Mouse (Mus musculus) kidney, postnatal 0 days (tissue): ENCODE measurements around the gene Sgcd. TPM values are rescaled to one million over a fixed set of nuclear protein-coding genes. Genes with fewer than 3 reads are reported as not detected.

Experiments
- ATAC-seq: fragments of 200-750 bp; cut with Nextera tagmentation; replicated peaks from 2 replicates; pipeline ENCODE4 v1.8.0; 2017; ENCODE audit warnings: low read depth, moderate number of reproducible peaks, moderate TSS enrichment, moderate library complexity; ENCODE audit not compliant: low FRiP score
- DNase-seq: peaks from one replicate; pipeline ENCODE4 v3.0.0-alpha.2; 2016; ENCODE audit warnings: low spot score
- H3K27ac ChIP-seq: fragments of 300-500 bp; sonication (generic); 2 replicates; pipeline ENCODE4 v1.5.1; 2014; ENCODE audit warnings: mild to moderate bottlenecking
- H3K27me3 ChIP-seq: fragments of 300-500 bp; sonication (generic); 2 replicates; pipeline ENCODE4 v1.6.1; 2014; ENCODE audit warnings: low read length, mixed read lengths; ENCODE audit not compliant: insufficient read depth
- H3K36me3 ChIP-seq: fragments of 300-500 bp; sonication (generic); 2 replicates; pipeline ENCODE4 v1.6.1; 2014; ENCODE audit warnings: low read length, mixed read lengths; ENCODE audit not compliant: insufficient read depth
- H3K4me1 ChIP-seq: fragments of 300-500 bp; sonication (generic); replicated peaks from 2 replicates; pipeline ENCODE4 v1.6.1; 2014; ENCODE audit warnings: antibody characterized with exemption, low read length, mixed read lengths; ENCODE audit not compliant: insufficient read depth
- H3K4me2 ChIP-seq: fragments of 300-500 bp; sonication (generic); 2 replicates; pipeline ENCODE4 v1.6.1; 2014; ENCODE audit warnings: mild to moderate bottlenecking, low read length, moderate library complexity, mixed read lengths
- H3K4me3 ChIP-seq: fragments of 300-500 bp; sonication (generic); replicated peaks from 2 replicates; pipeline ENCODE4 v1.5.1; 2014; ENCODE audit warnings: low read depth, low read length
- H3K9ac ChIP-seq: fragments of 300-500 bp; sonication (generic); 2 replicates; pipeline ENCODE4 v1.6.1; 2014; ENCODE audit warnings: low read depth, low read length
- H3K9me3 ChIP-seq: fragments of 300-500 bp; sonication (generic); replicated peaks from 2 replicates; pipeline ENCODE4 v1.6.1; 2016; ENCODE audit warnings: low read length, inconsistent platforms, mixed read lengths
- CTCF ChIP-seq: IDR thresholded peaks from 2 replicates; pipeline ENCODE4 v1.5.1; 2016; ENCODE audit warnings: antibody characterized with exemption, low read depth, mild to moderate bottlenecking, moderate library complexity
- WGBS: fragments of 180-500 bp; shearing (Covaris S2); extraction: QIAGEN DNeasy Blood & Tissue Kit; methylation state at CpG from one replicate; pipeline ENCODE4 v1.1.7; 2014; 5-methylcytosine and 5-hydroxymethylcytosine counted together
- polyA plus RNA-seq: library from polyadenylated mRNA; unstranded; fragments of >200 nt; fragmentation: Nextera tagmentation; extraction: Ambion mirVana; gene quantifications from 2 replicates; pipeline ENCODE4 v1.2.1, GENCODE M21; 2015

Sgcd gene
- polyA plus RNA-seq, 1 experiment from 2014 or later, result 1.3 TPM

GRCm38 (mm10) chr11:46848221-46848971 is 1140.4 kb downstream of the Sgcd start:
- WGBS, result 20% methylated on average over 8 of the region's 8 CpGs
- DNase-seq (peak; percentile 96), ATAC-seq (peak; percentile 78)

GRCm38 (mm10) chr11:46847827-46848220 is 1140.9 kb downstream of the Sgcd start:
- Histone ChIP-seq H3K9me3 (no peaks in the 10 kb centered on the region), H3K4me1 (peaks cover 4% of the 10 kb centered on the region; the same call in 1 of the 2 replicates), H3K27ac (peak overlapping the region; percentile 42; the same call in 1 of the 2 replicates), H3K36me3 (no peaks in the 10 kb centered on the region), H3K4me3 (no peak overlapping the region), H3K9ac (no peak overlapping the region), H3K4me2 (no peak overlapping the region), H3K27me3 (no peaks in the 10 kb centered on the region)
- DNase-seq, result no peak
- TF ChIP-seq CTCF, result no peak
- WGBS, result 27% methylated on average over 3 of the region's 3 CpGs
- ATAC-seq, result no peak

More at GRCm38 (mm10) chr11:46848221-46848971, 1140.4 kb downstream of the Sgcd start:
- no peaks in the 10 kb centered on the region for H3K9me3 ChIP-seq
- H3K4me2 ChIP-seq, result no peak overlapping the region
- H3K4me1 ChIP-seq, result peaks cover 4% of the 10 kb centered on the region; the same call in 1 of the 2 replicates
- H3K9ac ChIP-seq, result no peak overlapping the region
- no peaks in the 10 kb centered on the region for H3K27me3 ChIP-seq
- TF ChIP-seq CTCF, result peak; percentile 70
- H3K36me3 ChIP-seq, result no peaks in the 10 kb centered on the region
- no peak overlapping the region for H3K4me3 ChIP-seq
- H3K27ac ChIP-seq, result peak overlapping the region; percentile 42; the same call in 1 of the 2 replicates

DNA sequence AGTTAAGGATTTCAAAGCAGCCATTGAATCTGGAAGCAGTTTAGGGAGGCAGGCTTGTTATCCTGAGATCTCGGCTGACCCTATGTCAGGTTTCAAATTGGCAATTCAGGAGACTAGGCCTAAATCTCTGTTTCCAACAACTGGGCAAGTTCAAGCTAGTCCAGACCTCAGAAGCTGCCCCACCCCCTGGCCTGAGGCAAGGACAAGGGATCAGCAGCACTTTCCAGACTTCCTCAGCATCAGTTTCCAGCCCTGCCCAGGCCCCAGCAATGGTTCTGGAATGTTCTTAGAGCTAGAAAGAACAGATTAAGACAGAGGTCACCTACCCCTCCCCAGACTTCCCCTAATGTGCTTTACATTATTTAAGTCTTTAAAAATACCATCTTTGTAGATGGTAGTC is 1142.1 kb downstream of the Sgcd start:
- Histone ChIP-seq H3K4me1 (peaks cover 4% of the 10 kb centered on the region; the same call in 1 of the 2 replicates), H3K9ac (no peak overlapping the region), H3K27ac (no peak overlapping the region; the same call in 1 of the 2 replicates), H3K4me2 (no peak overlapping the region), H3K4me3 (no peak overlapping the region), H3K27me3 (no peaks in the 10 kb centered on the region), H3K9me3 (no peaks in the 10 kb centered on the region), H3K36me3 (no peaks in the 10 kb centered on the region)
- 37% methylated on average over 1 of the region's 1 CpGs for WGBS
- TF ChIP-seq CTCF, result no peak
- DNase-seq (no peak), ATAC-seq (no peak)
